ENCODE assay signal across 9 mouse cellular contexts in genomic region chr5:3491084-3491483, GRCm38 (mm10). TPM values are rescaled to one million over a fixed set of nuclear protein-coding genes. Genes with fewer than 3 reads are reported as not detected.
DNase-seq lines count a peak whose midpoint lies in the region; ATAC-seq and TF ChIP-seq lines count a peak whose summit lies in the region.
"Had no signal": no experiment of that assay in that cellular context is flagged by ENCODE, and none has a peak within 500 bp of the region (broad histone marks: within the 10 kb centered on the region; RNA-seq: fewer than 3 reads in every experiment).

No protein-coding gene starts in this region.

- peak; percentile 28 for DNase-seq in left cerebral cortex, postnatal 4 days
- DNase-seq in left cerebral cortex, postnatal 25 days (ENCODE audit: low spot score in 2 of 2) = no peak
- peak; percentile 35 for DNase-seq in heart, postnatal 25 days (ENCODE audit: low spot score)
- DNase-seq in liver, embryonic 14.5 days (ENCODE audit: low read depth in 3 of 3, low spot score in 3 of 3) = no peak
- no peak for DNase-seq in thymus, adult 18-20 months
- DNase-seq in forebrain, embryonic 10.5 days (ENCODE audit: extremely low spot score, low spot score) = no peak

- 49% methylated on average over 9 of the region's 9 CpGs for WGBS in liver, embryonic 14.5 days (ENCODE audit: insufficient replicate concordance)
- 45% methylated on average over 9 of the region's 9 CpGs for WGBS in stomach, embryonic 14.5 days
- WGBS in forebrain, embryonic 12.5 days = 89% methylated on average over 9 of the region's 9 CpGs
- WGBS in forebrain, embryonic 10.5 days = 81% methylated on average over 9 of the region's 9 CpGs

- no peak for TF ChIP-seq EP300 in liver, embryonic 14.5 days (IDR thresholded peaks at IDR 0.05; ENCODE audit: low read depth)

- no peaks in the 10 kb centered on the region for H3K27me3 ChIP-seq in liver, embryonic 14.5 days (ENCODE audit: control insufficient read depth, insufficient read depth, low read length)
- H3K27me3 ChIP-seq in stomach, embryonic 14.5 days (ENCODE audit: control insufficient read depth, insufficient read depth, low read length) = no peaks in the 10 kb centered on the region
- H3K27me3 ChIP-seq in forebrain, embryonic 12.5 days = no peaks in the 10 kb centered on the region
- H3K27me3 ChIP-seq in forebrain, embryonic 10.5 days (ENCODE audit: poor library complexity, severe bottlenecking) = no peaks in the 10 kb centered on the region
- H3K27me3 ChIP-seq: limb, embryonic 15.5 days had no signal

- no peak for TF ChIP-seq CTCF in liver, embryonic 14.5 days (IDR thresholded peaks at IDR 0.05; ENCODE audit: low read depth)

- peak; percentile 14; the same call in 1 of the 2 replicates for ATAC-seq in liver, embryonic 14.5 days (ENCODE audit: insufficient read depth)
- peak; percentile 63; the same call in 1 of the 2 replicates for ATAC-seq in stomach, embryonic 14.5 days (ENCODE audit: insufficient number of reproducible peaks, insufficient read depth, low FRiP score, low read depth)
- ATAC-seq in forebrain, embryonic 12.5 days (ENCODE audit: low FRiP score) = no peak

- H3K27ac ChIP-seq in liver, embryonic 14.5 days = no peak overlapping the region
- no peak overlapping the region; the same call in 1 of the 2 replicates for H3K27ac ChIP-seq in stomach, embryonic 14.5 days (ENCODE audit: low read length)
- H3K27ac ChIP-seq in forebrain, embryonic 12.5 days = no peak overlapping the region
- no peak overlapping the region for H3K27ac ChIP-seq in forebrain, embryonic 10.5 days
- H3K27ac ChIP-seq: limb, embryonic 15.5 days had no signal

- H3K4me2 ChIP-seq in liver, embryonic 14.5 days (ENCODE audit: low read depth) = no peak overlapping the region
- H3K4me2 ChIP-seq in stomach, embryonic 14.5 days (replicated peaks; ENCODE audit: low read depth, low read length) = no peak overlapping the region
- no peak overlapping the region for H3K4me2 ChIP-seq in forebrain, embryonic 12.5 days
- H3K4me2 ChIP-seq: limb, embryonic 15.5 days had no signal

- no peak overlapping the region for H3K9ac ChIP-seq in liver, embryonic 14.5 days (replicated peaks)
- no peak overlapping the region for H3K9ac ChIP-seq in stomach, embryonic 14.5 days (replicated peaks; ENCODE audit: low read depth, low read length)
- no peak overlapping the region for H3K9ac ChIP-seq in forebrain, embryonic 12.5 days
- H3K9ac ChIP-seq: limb, embryonic 15.5 days had no signal

- no peak overlapping the region for H3K4me3 ChIP-seq in liver, embryonic 14.5 days (ENCODE audit: insufficient read depth in 1 of 2, low read depth in 2 of 2, low read length in 2 of 2)
- H3K4me3 ChIP-seq in stomach, embryonic 14.5 days (ENCODE audit: low read depth, low read length) = no peak overlapping the region
- no peak overlapping the region for H3K4me3 ChIP-seq in forebrain, embryonic 12.5 days (replicated peaks)
- no peak overlapping the region for H3K4me3 ChIP-seq in forebrain, embryonic 10.5 days
- H3K4me3 ChIP-seq: limb, embryonic 15.5 days had no signal

- H3K36me3 ChIP-seq in liver, embryonic 14.5 days (replicated peaks; ENCODE audit: control insufficient read depth, insufficient read depth, low read depth) = no peaks in the 10 kb centered on the region
- H3K36me3 ChIP-seq in stomach, embryonic 14.5 days (ENCODE audit: control insufficient read depth, insufficient read depth, low read length) = no peaks in the 10 kb centered on the region
- H3K36me3 ChIP-seq in forebrain, embryonic 12.5 days (replicated peaks) = no peaks in the 10 kb centered on the region
- no peaks in the 10 kb centered on the region for H3K36me3 ChIP-seq in forebrain, embryonic 10.5 days (replicated peaks)
- H3K36me3 ChIP-seq: limb, embryonic 15.5 days had no signal

- intact Hi-C loops in left cerebral cortex, postnatal 4 days (cut with DNase I) = no loop called here
- intact Hi-C loops in left cerebral cortex, postnatal 25 days (cut with DNase I) = no loop called here
- intact Hi-C loops in heart, postnatal 25 days (cut with DNase I) = no loop called here

- H3K4me1 ChIP-seq in liver, embryonic 14.5 days (replicated peaks; ENCODE audit: control insufficient read depth in 2 of 2, insufficient read depth in 2 of 2, low read length in 1 of 2) = peaks cover 0 to 18% of the 10 kb centered on the region in 2 experiments; a peak in 3 of 4 replicates
- peaks cover 3% of the 10 kb centered on the region; the same call in 1 of the 2 replicates for H3K4me1 ChIP-seq in stomach, embryonic 14.5 days (ENCODE audit: control insufficient read depth, insufficient read depth, low read length)
- H3K4me1 ChIP-seq in forebrain, embryonic 12.5 days = no peaks in the 10 kb centered on the region
- 0 out of 2 replicates have a peak, but pooled peaks cover 3% of the 10 kb centered on the region for H3K4me1 ChIP-seq in forebrain, embryonic 10.5 days

- no peaks in the 10 kb centered on the region for H3K9me3 ChIP-seq in liver, embryonic 14.5 days (ENCODE audit: control insufficient read depth, low read length)
- no peaks in the 10 kb centered on the region for H3K9me3 ChIP-seq in stomach, embryonic 14.5 days (ENCODE audit: control insufficient read depth, low read depth, low read length)
- H3K9me3 ChIP-seq in forebrain, embryonic 12.5 days = no peaks in the 10 kb centered on the region
- H3K9me3 ChIP-seq in forebrain, embryonic 10.5 days = no peaks in the 10 kb centered on the region
- H3K9me3 ChIP-seq: limb, embryonic 15.5 days had no signal

RNA-seq across cellular contexts. Expression of gene Fam133b, which starts 52.5 kb away (rescaled TPM):
- 10 to 100 TPM; 42.1 to 50.1 TPM for total RNA-seq in left cerebral cortex, postnatal 4 days (2021)
- total RNA-seq in left cerebral cortex, postnatal 25 days (2021) = 10 to 100 TPM; 38.1 to 41.7 TPM
- total RNA-seq in heart, postnatal 25 days (2021) = 10 to 100 TPM; 11.5 to 12.9 TPM
- 6.5 and 10.9 TPM in 2 replicates for polyA plus RNA-seq in liver, embryonic 14.5 days (2012; rRNA removed)
- 11.6 and 11.7 TPM in 2 replicates for polyA plus RNA-seq in liver, embryonic 14.5 days (2014; fragmentation: Nextera tagmentation; extraction: Ambion mirVana)
- polyA plus RNA-seq in stomach, embryonic 14.5 days (2014; fragmentation: Nextera tagmentation; extraction: Ambion mirVana) = 39.0 and 44.4 TPM in 2 replicates
- polyA plus RNA-seq in forebrain, embryonic 12.5 days (2016; fragmentation: Nextera tagmentation; extraction: Ambion mirVana) = 44.1 and 44.6 TPM in 2 replicates
- polyA plus RNA-seq in forebrain, embryonic 10.5 days (2016; fragmentation: Nextera tagmentation; extraction: Ambion mirVana) = 35.7 and 39.3 TPM in 2 replicates

Comparison
In these comparisons a context has a peak if more than half of its experiments do, and no peak if none do; other contexts are left out.
1. DNase-seq: peak in left cerebral cortex, postnatal 4 days (single experiment) and heart, postnatal 25 days (single experiment); none in left cerebral cortex, postnatal 25 days (0 of 2), liver, embryonic 14.5 days (0 of 3), thymus, adult 18-20 months (0 of 2) and forebrain, embryonic 10.5 days (single experiment).